Mouse (Mus musculus) c-Kit-negative CD71-positive TER-119-positive erythroid progenitor cells, embryonic 14.5 days (primary cell): ENCODE measurements around the gene Tmem164.
"Not testable (repeated sequence)": the region's sequence is repeated elsewhere in the genome, so short reads cannot be mapped to it uniquely, and the experiment has no call there.

Source experiments
- DNase-seq: peaks from one replicate; pipeline ENCODE4 v3.0.0-alpha.2; 2013; ENCODE audit warnings: low read depth, low spot score

Tmem164 gene

GRCm38 (mm10) chrX:142681056-142681615 lies at the start of gene Tmem164:
Gene Tmem164, plus strand, starts transcription at chrX:142681406.
- no peak for DNase-seq

- not testable (repeated sequence) for DNase-seq
Observed at GRCm38 (mm10) chrX:142632990-142633389, 48.2 kb upstream of the Tmem164 start.

DNA sequence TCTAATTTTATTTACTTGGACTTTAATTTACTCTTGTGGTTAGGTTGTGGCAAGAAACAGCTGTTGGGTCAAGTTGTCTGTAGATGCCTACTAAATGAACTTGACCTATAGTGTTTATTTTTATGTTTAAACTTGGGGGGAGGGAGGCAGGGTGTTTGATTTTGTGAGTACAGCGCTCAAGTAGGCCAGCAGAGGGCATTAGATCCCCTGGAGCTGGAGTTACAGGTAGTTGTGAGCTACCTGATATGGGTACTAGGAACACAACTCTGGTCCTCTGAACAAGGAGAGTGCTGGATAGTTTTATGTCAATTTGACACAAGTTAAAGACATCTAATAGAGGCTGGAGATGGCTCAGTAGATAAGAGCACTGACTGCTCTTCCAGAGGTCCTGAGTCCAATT lies 34.0 kb upstream of the Tmem164 start:
- DNase-seq: no peak

GRCm38 (mm10) chrX:142650117-142650764 lies 31.0 kb upstream of the Tmem164 start:
- no peak for DNase-seq

- DNase-seq: no peak
Observed at GRCm38 (mm10) chrX:142664704-142665422, 16.3 kb upstream of the Tmem164 start.

DNA sequence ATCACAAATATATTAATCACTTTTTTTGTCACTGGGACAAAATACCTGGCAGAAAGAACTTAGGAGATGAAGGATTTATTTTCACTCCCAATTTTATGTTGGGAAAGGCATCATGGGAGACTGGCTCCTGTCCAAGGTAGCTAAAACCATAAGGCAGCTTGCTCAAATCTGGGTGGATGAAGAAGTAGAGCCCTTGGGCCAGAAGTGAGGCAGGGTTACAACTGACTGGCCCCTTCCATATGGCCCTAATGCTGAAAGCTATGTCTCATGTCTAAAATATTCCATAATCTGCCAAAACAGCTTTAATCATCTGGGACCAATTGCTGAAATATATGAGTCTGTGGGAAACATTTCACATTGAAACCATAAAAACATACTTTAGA lies 15.8 kb upstream of the Tmem164 start:
- no peak for DNase-seq

- no peak for DNase-seq
Observed at GRCm38 (mm10) chrX:142669312-142670091, 11.7 kb upstream of the Tmem164 start.

- DNase-seq: no peak
Observed at GRCm38 (mm10) chrX:142670121-142670520, 11.1 kb upstream of the Tmem164 start.

GRCm38 (mm10) chrX:142671141-142671540 lies 10.1 kb upstream of the Tmem164 start:
- DNase-seq: no peak

- no peak for DNase-seq
Observed at GRCm38 (mm10) chrX:142672701-142673100, 8.5 kb upstream of the Tmem164 start.

DNA sequence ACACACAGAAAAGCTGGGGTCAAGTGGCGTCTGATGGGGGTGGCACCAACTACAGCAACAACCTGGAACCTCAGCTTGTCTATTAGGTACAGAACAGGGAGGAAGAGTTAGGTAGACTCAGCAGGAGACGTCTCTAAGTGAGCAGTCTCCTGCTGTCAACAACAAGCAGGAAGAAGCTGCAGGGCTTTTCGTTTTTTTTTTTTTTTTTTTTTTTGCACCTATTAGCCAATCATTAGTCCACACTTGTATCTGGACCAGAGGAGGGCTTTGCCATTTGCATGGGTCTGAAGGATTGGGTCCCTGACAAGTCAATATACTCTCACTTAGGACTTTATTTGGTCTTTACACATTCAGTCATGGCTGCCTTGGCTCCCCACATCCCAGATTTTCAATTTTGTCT lies 4.0 kb upstream of the Tmem164 start:
- DNase-seq: no peak

DNA sequence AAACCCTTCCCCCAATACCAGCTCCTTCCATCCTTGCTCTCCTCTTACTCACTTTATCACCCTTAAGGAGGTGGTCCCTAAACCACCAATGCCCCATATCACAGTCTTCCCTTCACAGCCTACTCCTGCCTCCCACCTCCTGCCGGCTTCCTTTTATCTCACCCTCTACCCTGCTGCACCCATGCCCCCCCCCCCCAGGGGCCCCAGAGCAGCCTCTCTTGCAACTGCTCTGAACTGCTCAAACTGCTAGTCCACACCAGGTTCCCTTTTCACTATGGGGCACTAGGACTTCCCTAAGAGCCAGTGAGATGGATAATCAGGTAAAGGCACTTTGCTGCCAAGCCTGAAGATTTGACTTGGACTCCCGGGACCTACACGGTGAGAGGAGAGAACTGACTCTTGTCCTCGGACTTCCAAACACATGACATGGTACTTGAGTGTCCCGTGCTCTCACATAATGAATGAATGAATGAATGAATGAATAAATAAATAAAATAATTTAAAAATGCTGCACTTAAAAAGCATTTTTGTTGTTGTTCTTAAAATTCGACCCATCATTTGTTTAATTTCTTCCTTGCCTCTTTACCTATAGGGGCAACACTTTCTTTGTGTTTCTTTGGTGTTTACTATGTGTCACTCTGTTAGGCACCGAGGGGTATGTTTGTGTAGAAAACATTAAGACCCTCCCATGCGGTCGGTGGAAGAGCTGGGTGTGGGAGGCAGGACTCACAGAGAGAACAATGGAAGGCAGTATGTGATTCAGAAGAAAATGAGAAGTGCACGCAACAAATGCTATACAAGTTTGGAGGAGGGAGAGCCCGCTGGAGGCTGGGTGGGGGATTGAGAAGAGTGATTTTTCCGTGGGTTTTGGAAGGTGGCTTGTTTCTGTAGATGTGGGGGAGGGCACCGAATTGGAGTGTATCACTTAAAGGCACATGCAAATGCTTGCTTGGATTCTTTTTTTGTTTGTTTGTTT lies 2.4 kb upstream of the Tmem164 start:
- DNase-seq: no peak

- no peak for DNase-seq
Observed at GRCm38 (mm10) chrX:142679502-142680250, 1.5 kb upstream of the Tmem164 start.

GRCm38 (mm10) chrX:142680391-142681055 lies 683 bp upstream of the Tmem164 start:
- no peak for DNase-seq

DNA sequence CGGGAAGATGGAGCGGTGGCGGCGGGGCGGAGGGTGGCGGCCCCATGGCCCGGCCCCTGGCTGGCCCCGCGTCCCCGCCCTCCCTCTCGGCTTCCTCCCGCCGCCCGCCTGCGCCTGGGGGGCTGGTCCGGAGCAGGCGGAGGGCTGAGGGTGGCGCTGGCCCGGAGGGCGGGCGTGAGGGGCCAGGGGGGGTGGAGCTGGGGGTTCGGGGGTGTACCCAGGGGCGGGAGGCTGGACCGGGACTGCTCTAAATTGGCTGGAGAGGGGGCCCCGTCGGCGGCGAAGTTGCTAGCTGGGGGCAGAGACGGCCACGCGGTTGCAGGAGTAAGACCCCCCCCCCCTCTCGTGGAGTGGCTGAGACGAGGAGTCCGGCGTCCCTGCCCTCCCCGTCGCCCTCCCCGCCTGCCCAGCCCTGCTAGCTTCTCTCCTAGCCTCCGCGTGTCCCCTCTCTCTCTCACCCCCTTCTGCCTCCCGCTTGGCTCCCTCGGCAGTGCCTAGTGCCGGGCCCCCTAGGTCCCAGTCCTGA lies 473 bp downstream of the Tmem164 start:
- DNase-seq: no peak

GRCm38 (mm10) chrX:142682176-142682820 lies 1.1 kb downstream of the Tmem164 start:
- no peak for DNase-seq

DNA sequence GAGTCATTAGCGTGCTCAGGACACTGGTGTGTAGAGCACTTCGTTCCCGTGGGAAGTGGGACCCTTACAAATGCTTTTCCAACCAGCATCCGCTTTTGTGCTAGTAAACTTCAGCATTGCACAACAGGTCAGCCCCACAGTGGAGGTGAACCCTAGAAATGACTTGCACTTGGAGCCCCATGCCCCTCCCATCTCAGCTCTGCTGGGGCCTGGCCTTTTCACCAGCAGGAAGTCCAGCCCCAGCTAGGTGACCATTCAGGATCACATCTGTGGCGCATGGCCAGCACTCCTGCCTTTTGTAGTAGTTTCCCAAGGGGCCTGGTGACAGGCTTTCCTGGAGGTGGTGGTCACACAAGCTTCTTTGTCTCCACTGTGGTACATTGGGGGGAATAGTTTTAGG lies 1.8 kb downstream of the Tmem164 start:
- no peak for DNase-seq

- DNase-seq: no peak
Observed at GRCm38 (mm10) chrX:142684674-142685073, 3.5 kb downstream of the Tmem164 start.

- DNase-seq: no peak
Observed at GRCm38 (mm10) chrX:142685676-142686075, 4.5 kb downstream of the Tmem164 start.
